Mouse (Mus musculus) megakaryocyte, embryonic 14.5 days (primary cell): ENCODE measurements at regions not wholly inside any gene's neighbourhood (a gene's known extent, or its start where the extent isn't known, plus 50 kb on each side); places are given as distances from the start of the nearest gene placed in this dataset.
"Not testable (repeated sequence)": the region's sequence is repeated elsewhere in the genome, so short reads cannot be mapped to it uniquely, and the experiment has no call there.

ENCODE experiments used
- H3K27me3 ChIP-seq: replicated peaks from 2 replicates; pipeline ENCODE3; 2012; ENCODE audit warnings: inconsistent platforms
- H3K36me3 ChIP-seq: replicated peaks from 2 replicates; pipeline ENCODE3; 2012; ENCODE audit warnings: low read length, inconsistent platforms, mixed read lengths
- H3K4me1 ChIP-seq: 2 replicates; pipeline ENCODE4 v1.6.1; 2012; ENCODE audit warnings: inconsistent platforms
- H3K4me3 ChIP-seq: replicated peaks from 2 replicates; pipeline ENCODE3; 2012; ENCODE audit warnings: moderate library complexity, mild to moderate bottlenecking, inconsistent platforms
- H3K9me3 ChIP-seq: 2 replicates; pipeline ENCODE4 v1.6.1; 2012; ENCODE audit warnings: inconsistent platforms
- FLI1 ChIP-seq: IDR thresholded peaks from 2 replicates; pipeline ENCODE4 v1.6.1; 2012; ENCODE audit warnings: low read length, inconsistent platforms, mixed read lengths
- GATA1 ChIP-seq: IDR thresholded peaks from 3 replicates; pipeline ENCODE4 v1.6.1; 2012; ENCODE audit warnings: mixed read lengths, low read length, inconsistent platforms, borderline replicate concordance

- H3K9me3 ChIP-seq: 0 out of 2 replicates have a peak, but pooled peaks cover 2% of the 10 kb centered on the region
- H3K4me1 ChIP-seq: no peaks in the 10 kb centered on the region
- TF ChIP-seq GATA1: no peak
- no peak for TF ChIP-seq FLI1
- H3K4me3 ChIP-seq: no peak overlapping the region
- no peaks in the 10 kb centered on the region for H3K36me3 ChIP-seq
- no peaks in the 10 kb centered on the region for H3K27me3 ChIP-seq
Observed at GRCm38 (mm10) chr10:49985038-49985437, 196.5 kb upstream of the Grik2 start.

- peaks cover 9% of the 10 kb centered on the region; the same call in 1 of the 2 replicates for H3K9me3 ChIP-seq
- no peak overlapping the region for H3K4me3 ChIP-seq
- H3K36me3 ChIP-seq: no peaks in the 10 kb centered on the region
- H3K27me3 ChIP-seq: no peaks in the 10 kb centered on the region
- no peaks in the 10 kb centered on the region for H3K4me1 ChIP-seq
- no peak for TF ChIP-seq GATA1
- no peak for TF ChIP-seq FLI1
Observed at GRCm38 (mm10) chr10:49952434-49952833, 163.9 kb upstream of the Grik2 start.

- H3K36me3 ChIP-seq, H3K4me1 ChIP-seq, H3K27me3 ChIP-seq, H3K9me3 ChIP-seq, H3K4me3 ChIP-seq: not testable (repeated sequence)
Observed at GRCm38 (mm10) chr10:49937305-49937704, 148.7 kb upstream of the Grik2 start.

GRCm38 (mm10) chr10:49909206-49909605, 120.6 kb upstream of the Grik2 start:
- not testable (repeated sequence) for H3K4me3 ChIP-seq, H3K9me3 ChIP-seq, H3K27me3 ChIP-seq, H3K4me1 ChIP-seq, H3K36me3 ChIP-seq

- H3K9me3 ChIP-seq: not testable (repeated sequence)
Observed at GRCm38 (mm10) chr10:49908126-49908525, 119.6 kb upstream of the Grik2 start.

GRCm38 (mm10) chr10:49904626-49905025, 116.1 kb upstream of the Grik2 start:
- not testable (repeated sequence) for H3K4me3 ChIP-seq, H3K27me3 ChIP-seq, H3K36me3 ChIP-seq, H3K9me3 ChIP-seq, H3K4me1 ChIP-seq

More at GRCm38 (mm10) chr10:49908126-49908525, 119.6 kb upstream of the Grik2 start:
- not testable (repeated sequence) for H3K36me3 ChIP-seq, H3K4me1 ChIP-seq, H3K4me3 ChIP-seq, H3K27me3 ChIP-seq

GRCm38 (mm10) chr10:49895436-49895835, 106.9 kb upstream of the Grik2 start:
- Histone ChIP-seq H3K9me3 (peaks cover 4% of the 10 kb centered on the region; the same call in 1 of the 2 replicates), H3K27me3 (no peaks in the 10 kb centered on the region), H3K36me3 (no peaks in the 10 kb centered on the region), H3K4me3 (no peak overlapping the region), H3K4me1 (no peaks in the 10 kb centered on the region)
- TF ChIP-seq FLI1 (no peak), GATA1 (no peak)

GRCm38 (mm10) chr10:49884106-49884505, 95.5 kb upstream of the Grik2 start:
- H3K4me3 ChIP-seq: no peak overlapping the region
- H3K9me3 ChIP-seq: no peaks in the 10 kb centered on the region
- no peak for TF ChIP-seq FLI1
- no peak for TF ChIP-seq GATA1
- H3K27me3 ChIP-seq: no peaks in the 10 kb centered on the region
- H3K36me3 ChIP-seq: no peaks in the 10 kb centered on the region
- H3K4me1 ChIP-seq: no peaks in the 10 kb centered on the region

- TF ChIP-seq GATA1 (no peak), FLI1 (no peak)
- Histone ChIP-seq H3K4me3 (no peak overlapping the region), H3K4me1 (no peaks in the 10 kb centered on the region), H3K9me3 (no peaks in the 10 kb centered on the region), H3K27me3 (no peaks in the 10 kb centered on the region), H3K36me3 (no peaks in the 10 kb centered on the region)
Observed at GRCm38 (mm10) chr10:49883444-49883843, 94.9 kb upstream of the Grik2 start.

- no peak for TF ChIP-seq GATA1
- TF ChIP-seq FLI1: no peak
- Histone ChIP-seq H3K9me3 (no peaks in the 10 kb centered on the region; the same call in 1 of the 2 replicates), H3K36me3 (no peaks in the 10 kb centered on the region), H3K4me1 (no peaks in the 10 kb centered on the region), H3K27me3 (no peaks in the 10 kb centered on the region), H3K4me3 (no peak overlapping the region)
Observed at GRCm38 (mm10) chr10:49863800-49864199, 75.2 kb upstream of the Grik2 start.

GRCm38 (mm10) chr10:49847686-49848085, 59.1 kb upstream of the Grik2 start:
- Histone ChIP-seq H3K4me3 (no peak overlapping the region), H3K9me3 (peaks cover 10% of the 10 kb centered on the region; the same call in 1 of the 2 replicates), H3K4me1 (no peaks in the 10 kb centered on the region), H3K36me3 (no peaks in the 10 kb centered on the region), H3K27me3 (no peaks in the 10 kb centered on the region)
- TF ChIP-seq FLI1 (no peak), GATA1 (no peak)

GRCm38 (mm10) chr10:49844308-49844707, 55.7 kb upstream of the Grik2 start:
- H3K36me3 ChIP-seq: no peaks in the 10 kb centered on the region
- TF ChIP-seq FLI1 (no peak), GATA1 (no peak)
- H3K4me1 ChIP-seq: no peaks in the 10 kb centered on the region
- H3K4me3 ChIP-seq: peak overlapping the region; percentile 56
- H3K27me3 ChIP-seq: no peaks in the 10 kb centered on the region
- H3K9me3 ChIP-seq: peaks cover 8% of the 10 kb centered on the region; the same call in 1 of the 2 replicates
